Mouse (Mus musculus): ENCODE results near the gene Ubl3.

The Ubl3 gene

DNA sequence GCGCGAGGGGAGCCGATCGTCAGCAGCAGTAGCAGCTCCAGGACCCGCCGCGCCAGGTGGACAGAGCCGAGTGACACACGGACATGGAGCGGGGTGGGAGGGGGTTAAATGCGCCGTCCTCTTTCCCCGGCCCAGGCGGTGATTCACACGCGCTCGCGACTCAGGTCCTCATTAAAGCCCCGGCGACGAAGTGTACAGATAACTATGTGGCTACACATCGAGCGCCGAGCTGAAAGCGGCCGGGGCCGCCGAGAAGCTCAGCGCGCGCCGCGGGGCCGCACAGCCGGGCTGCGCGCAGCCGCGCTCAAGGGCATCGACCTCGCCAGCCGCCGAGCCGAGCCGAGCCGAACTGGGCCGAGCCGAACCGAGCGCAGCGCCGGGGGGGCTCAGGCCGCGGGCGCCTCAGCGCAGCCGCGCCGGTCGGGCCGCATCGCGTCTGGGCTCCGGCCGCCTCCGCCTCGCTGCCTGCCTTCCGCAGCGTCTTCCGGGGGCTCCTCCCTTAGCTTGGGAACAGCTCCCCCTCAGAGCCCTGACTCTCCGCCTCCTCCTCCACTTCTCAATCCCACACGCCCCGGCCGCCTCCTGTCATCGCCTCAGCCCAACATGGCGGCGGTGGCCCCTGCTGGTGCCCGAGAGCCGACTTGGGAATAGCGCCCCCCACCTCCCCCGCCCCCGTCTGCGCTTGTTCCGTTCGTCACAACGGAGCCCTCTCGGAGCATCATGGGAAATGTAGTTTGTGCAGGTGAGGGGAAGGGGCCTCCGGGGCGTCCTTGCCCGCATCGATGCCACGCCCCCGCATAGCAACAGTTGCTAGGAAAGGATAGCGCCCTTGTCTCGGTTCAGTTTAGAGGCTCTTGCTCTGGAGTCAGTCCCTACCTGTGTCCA is at the start of gene Ubl3:
TSS of gene Ubl3 (minus strand) at position 603 of the 885 bp plus-strand sequence.
- DNase-seq = peak; percentile 93

DNA sequence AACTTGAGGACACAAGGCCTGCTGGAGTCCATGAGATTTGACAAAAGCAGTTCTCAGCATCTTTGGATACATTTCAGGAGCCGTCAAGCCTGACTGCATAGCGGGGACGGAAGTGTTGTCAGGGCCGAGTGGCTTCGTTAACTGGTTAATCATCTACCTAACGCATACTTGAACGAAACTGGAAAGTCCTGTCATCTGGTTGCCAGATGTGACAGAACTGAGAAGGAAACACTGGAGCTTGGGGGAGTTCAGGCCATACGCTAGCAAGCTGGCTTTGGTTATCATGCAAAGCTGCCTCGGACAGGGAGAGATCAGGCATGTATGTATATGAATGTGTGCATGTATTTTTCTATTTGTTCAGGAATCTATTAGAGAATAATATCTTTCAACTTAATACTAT is 45.8 kb upstream of the Ubl3 start:
- no peak for DNase-seq

DNA sequence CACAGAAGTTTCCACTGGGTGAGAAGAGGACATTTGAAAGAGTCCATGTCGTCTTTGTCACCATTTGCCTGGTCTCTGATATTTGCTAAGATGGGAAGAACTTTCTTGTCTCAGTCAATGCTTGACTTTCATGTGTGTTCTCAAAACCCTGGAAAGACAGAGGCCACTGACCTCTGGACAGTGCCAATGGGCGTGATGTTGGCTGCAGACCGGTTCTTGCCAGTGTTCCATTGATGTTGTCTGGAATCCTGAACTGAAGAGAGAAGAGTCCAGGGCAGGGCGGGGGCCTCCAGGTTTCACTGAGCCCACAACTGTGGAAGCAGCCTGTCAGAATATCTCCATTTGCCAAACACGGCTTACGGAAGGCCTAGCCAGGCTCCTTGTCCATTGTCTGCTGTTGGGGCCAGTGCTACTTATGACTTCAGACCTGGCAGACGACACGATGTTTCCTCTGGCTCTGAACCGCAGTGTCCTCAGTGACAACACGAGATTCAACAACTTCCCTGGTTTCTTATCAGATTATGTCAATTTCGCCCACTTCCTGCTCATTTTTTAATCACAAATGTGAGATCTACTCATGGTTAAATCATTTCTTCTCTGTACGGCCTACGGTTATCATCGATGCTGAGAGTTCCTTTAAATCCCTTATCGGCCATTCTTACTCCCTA is 43.6 kb upstream of the Ubl3 start:
- no peak for DNase-seq

DNA sequence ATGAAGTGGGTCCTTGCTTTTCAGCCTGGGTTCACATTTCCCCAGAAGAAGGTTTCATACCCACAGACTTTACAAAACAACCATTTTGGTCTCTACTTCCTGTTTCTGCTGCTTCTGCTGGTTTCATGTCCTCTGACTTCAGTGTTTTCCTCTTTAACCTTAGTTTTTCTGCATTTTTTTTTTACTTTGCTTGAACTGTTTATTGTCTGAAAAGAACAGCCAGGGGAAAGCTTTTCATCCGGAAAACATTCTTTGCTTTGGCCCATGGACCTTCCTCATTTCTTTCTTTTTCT is 42.8 kb upstream of the Ubl3 start:
- DNase-seq = no peak

DNA sequence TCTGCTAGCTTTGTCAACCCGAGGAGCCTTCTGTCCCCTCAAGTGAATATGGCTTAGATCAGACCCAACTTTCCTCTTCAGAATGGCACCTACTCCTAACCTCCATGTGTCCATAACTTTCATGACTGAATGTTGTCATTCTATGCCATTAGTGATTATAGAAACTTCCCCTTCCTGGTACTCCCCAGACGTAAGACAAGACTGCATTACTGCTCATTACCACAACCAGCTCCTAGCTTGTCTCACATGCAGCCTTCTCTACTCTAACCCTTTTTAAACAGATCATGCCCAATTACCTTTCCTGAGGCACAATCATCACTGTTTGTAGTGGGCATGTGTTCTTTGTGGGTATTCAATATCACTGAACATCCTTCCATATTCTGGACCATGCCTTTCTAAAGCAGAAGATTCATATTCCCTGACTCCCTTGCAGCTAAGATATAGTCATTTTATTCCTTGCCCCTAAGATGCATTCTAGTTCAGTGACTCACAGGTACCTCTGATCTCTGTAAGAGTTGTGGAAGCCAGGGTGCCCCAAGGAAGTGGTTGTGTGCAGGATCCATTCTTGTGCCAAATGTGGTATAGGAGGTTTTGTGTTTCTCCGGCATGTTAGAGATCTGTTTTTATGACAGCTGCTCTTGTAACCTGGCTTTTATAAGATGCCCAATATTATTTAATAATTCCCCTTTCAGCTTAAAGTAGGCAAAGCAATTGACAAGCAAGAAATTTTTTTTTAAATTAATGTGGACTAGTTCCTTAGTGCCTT is 42.3 kb upstream of the Ubl3 start:
- DNase-seq = no peak

DNA sequence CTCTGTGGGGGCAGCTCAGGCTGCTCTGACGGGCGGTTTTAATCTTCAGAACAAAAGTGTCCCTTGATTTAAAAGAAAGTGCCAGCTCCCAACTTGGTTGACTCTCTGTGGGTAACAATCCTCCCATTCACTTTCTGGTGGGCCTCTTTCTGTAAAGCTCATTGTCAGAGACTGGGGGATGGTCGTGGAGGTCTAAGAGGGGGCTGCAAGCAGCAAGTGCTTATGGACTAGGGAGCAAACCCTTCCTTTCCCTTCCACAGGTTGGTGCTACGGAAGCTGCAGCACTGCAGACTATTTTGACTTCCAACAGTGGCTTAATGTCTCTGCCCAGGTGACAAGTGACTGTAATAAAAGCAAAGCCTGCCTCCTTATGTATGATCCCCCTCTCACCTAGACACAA is 41.0 kb upstream of the Ubl3 start:
- no peak for DNase-seq

DNA sequence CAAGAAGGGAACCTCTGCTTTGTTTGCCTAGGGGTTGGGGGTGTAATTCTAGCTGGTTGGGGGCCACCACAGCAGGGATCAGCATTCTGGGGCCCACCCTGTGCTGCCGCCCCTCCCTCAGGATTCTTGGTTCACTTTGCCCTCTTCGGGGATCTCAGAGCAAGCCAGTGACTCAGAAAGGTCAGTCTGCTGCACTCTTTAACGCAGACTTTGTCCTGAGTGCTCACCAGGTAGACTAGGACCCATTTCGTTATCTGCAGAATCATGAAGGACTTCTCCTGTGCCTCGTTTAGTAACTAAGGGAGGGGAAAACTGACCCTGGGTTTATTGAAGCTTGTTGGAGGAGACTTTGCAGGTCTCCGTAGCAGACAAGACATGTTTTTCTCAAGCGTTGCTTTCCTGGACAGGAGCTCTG is 38.9 kb upstream of the Ubl3 start:
- no peak for DNase-seq

DNA sequence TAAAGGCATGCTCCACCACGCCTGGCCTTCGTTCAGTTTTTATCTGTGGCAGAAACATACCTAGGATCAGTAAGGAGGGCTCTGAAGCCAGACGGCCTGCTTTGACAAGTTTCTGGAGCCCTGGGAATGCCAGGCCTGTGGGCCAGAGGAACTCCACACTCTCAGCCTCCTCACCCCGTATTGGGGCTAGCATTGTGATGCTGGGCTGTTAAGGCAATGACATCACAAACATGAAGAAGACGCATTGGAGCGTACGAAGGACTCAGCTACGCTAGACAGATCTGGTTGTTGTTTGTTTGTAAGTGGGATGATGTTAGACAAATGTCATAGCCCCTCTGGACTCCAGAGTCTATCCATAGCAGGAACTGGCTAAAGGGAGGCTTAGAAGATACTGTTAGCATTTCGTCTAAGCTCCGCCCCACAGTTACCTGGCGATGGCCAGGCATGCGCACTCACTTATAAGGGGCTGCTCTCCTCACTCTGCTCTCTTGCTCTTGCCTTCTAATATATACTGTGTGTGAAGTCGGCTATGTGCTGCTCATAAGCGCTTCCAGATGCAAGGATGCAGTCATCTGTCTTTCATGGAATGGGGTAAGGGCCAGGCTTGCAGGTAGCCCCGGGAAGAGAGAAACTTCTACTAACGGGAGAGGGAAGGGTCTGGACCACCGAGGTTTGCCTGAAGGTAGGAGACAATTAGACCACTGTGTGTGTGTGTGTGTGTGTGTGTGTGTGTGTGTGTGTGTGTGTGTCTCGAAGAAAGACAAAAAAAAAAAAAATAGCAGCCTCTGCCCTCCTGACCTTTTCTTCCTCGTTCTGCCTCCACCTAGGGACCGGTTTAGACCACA is 38.2 kb upstream of the Ubl3 start:
- no peak for DNase-seq

DNA sequence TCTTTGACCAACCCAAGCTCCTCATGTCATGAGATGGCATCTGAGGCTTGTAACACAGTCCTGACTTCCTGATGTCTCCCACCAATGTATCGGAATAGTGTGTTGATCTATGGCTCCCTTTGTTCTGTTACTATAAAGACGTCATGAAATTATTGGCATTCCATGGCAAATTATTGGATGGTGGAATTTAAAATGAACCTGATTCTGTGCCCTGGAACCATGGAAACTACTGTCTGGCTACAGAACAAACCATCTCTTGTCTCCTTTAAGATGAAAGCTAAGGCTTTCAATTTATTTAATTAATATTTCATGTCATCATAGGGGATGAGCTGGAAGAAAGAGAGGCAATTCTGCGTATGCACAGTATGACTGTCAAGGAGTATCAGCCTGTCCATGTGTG is 36.4 kb upstream of the Ubl3 start:
- DNase-seq = no peak

DNA sequence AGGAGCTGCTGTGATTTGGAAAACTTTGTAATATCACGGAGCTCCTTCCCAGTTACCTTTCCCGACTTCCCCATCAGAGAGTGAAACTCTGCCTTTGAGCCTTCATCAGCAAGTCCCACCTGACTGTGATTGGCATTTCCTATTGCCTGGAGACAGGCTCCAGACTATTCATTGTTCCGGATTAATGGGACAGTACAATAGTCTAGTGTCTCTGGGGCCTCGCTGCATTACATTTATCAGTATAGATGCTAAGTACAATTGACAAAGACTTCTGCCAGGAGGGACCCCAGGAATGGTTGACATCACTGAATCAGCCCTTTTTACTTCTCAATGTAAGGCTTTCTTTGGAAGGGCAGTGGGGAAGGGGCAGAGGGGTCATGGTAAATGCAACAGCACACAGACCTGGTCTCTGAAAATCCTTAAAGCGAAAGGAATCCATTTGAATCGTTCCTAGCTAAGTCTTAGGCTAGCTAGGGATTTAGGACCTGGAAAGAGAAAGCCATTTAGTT is 35.6 kb upstream of the Ubl3 start:
- no peak for DNase-seq

DNA sequence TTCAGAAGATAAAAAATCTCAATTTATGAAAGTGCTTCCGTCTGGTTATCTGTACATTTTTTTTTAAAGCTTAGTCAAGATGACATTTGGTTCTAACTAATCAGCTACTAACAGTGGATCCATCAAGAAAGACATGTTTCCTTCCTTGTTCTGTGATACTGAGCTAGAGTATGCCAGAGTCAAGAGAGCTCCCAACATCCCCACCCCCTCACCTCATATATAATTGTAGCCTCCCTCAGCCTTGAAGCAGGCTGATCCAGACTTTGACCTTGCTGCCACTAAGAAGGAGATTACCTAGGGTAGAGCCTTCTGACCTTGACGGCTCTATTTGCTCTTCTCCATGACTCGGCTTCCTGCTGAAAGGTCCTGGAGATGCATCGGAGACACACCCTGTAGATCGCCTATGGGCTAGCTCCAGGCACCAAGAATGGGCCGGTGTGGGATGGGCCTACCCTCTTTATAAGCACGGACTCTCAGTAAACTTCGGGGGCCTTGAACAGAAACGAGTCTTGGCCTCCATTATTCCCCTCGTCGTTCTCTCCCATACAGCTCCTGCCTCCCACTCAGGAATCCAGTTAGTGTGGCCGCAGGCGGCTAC is 27.9 kb upstream of the Ubl3 start:
- DNase-seq = no peak

DNA sequence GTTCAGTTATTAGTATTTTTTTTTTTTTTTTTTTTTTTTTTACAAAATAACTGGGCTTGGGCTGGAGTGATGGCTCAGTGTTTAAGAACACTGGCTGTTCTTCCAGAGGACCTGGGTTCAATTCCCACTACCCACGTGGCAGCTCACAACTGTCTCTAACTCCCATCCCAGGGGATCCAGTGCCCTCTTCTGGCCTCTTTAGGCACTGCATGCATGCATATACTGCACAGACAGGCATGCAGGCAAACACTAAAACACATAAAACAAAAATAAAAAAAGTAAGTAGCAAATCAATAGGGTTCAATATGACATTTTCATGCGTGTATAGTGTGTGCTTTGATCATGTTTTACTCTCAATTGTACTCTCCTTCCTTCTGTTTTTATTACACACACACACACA is 26.6 kb upstream of the Ubl3 start:
- DNase-seq = no peak

DNA sequence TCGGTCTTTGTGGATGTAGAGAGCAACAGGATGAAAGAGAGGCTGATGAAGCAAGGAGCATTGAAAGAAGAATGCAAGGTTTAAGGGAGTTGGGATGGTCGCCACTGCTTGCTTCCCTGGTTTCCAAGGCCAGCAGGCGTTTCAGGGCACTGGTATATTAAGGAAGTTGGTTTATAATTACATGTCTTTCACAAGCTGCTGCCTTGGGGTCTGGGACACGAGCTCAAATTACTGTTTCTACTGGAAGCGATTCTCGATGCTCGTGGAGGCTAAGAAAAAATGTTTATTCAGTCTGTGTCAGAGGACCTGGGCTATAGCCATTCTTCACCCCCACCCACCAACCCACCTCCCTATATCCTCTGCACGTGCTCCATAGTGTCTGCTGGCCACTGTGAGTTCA is 25.8 kb upstream of the Ubl3 start:
- DNase-seq = no peak

DNA sequence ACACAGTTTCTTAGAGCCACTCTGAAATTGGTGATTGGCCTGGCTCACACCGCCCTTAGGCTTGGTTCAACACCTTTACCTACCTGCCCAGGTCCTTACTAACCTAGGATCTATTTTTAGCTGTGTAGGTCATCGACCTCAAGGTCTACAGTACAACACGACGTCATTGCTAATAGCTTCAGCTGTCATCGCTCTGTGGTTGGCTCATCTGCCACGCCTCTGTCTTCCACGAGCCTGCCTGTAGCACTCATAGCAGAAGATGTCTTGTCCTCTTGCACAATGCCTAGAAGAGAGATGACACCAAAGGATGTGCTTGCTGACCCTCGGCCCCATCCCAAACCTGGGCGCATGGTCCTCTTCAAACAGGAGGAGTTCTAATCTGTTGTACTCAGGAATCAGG is 24.7 kb upstream of the Ubl3 start:
- DNase-seq = no peak

DNA sequence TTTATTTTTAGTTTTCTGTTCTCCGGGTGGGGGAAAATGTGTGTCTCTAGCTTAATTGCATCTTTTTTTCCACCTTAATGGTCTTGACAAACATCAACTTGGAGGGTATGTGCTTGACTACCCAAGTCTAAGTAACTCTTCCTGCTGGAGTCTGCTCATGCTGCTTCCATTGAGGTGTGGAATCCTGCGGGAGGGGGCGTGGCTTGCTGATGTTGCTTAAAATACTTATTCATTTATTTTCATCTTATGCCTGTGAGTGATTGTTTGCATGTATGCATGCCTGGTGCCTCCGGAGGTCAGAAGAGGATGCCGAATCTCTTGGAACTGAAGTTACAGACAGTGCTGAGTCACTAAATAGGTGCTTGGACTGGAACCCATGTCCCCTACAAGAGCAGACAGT is 22.6 kb upstream of the Ubl3 start:
- no peak for DNase-seq

DNA sequence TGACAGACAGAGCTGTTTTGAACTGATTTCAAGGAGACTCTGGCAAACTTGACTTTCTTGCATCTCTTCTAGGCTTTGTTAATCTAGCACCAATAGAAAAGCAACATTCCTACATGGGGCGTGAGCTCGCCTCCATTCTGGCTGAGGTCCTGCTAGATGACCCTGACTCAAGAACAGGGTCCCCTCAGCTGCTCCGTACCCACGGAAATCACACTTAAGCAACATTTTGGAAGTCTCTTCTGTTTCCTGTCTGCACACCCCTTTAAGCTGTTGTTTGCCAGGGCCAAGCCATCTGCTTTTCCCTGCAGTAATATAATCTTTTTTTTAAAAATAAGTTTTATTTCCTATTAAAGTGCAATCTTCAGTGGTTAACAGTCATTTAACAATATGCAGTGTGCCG is 20.1 kb upstream of the Ubl3 start:
- no peak for DNase-seq

DNA sequence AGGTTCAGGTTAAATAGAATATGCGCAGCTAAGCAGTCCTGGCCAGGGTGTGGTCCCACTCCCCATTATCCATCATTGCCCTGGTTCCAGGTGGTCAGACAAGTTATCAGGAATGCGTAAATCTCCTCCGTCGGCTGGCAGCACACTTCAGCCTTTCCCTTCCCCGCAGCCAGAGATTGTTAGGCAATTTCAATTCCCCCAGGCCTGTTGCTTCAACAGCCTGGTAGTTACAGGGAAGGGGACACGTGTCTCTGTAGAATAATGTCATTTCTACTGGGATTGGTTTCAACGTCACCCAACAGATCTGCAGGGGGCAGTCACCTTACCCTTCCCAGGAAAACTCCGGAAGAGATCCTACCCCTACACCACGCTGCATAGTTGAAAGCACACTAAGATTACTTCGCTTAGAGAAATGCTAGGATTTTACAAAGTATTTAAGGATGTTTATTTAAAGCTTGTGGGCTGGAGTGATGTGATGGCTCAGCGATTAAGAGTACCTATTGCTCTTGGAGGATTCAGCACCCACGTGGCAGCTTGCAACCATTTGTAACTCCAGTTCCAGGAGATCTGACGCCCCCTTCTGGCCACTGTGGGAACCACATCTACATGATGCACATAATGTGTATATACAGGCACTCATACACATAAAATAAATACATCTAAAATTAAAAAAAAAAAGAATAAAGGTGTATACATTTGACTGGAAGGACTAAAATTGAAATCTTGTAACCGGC is 18.1 kb upstream of the Ubl3 start:
- no peak for DNase-seq

DNA sequence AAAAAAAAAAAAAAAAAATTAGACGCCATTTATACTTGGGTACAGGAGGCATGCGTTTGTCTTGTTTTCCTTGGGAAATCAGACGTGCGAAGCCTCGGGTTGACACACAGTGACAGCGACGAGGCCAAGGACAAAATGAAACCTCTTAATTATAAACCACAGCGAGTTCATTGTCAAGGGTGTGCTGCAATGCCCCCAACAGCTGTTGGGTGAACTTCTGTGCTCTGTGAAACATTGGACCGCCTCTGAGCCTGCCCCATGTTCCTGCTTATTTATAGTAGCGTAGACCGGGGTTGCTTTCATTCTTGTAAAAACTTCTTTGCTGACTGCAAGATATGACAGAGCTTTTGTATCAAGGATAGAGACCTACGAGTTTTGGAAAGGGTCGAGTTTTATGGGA is 16.9 kb upstream of the Ubl3 start:
- DNase-seq = no peak

DNA sequence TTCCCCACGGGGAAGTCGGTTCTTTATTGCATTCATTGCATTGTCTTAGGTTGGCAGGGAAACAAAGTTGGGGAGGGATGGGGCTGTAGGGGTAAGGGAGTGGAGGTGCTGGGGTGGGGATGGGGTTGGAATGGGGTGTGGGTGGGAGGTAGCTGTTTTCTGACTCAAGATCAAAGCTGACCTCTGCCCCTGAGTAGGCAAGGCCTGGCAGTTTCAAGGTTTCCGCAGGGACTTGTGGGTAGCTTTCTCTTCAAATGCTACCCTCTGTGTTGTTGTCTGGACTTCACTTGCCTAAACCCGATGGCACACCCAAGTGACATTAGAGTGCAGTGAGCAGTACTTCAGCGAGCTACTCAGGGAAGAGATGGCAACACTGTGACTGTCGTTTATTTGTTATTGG is 13.0 kb upstream of the Ubl3 start:
- DNase-seq = no peak

DNA sequence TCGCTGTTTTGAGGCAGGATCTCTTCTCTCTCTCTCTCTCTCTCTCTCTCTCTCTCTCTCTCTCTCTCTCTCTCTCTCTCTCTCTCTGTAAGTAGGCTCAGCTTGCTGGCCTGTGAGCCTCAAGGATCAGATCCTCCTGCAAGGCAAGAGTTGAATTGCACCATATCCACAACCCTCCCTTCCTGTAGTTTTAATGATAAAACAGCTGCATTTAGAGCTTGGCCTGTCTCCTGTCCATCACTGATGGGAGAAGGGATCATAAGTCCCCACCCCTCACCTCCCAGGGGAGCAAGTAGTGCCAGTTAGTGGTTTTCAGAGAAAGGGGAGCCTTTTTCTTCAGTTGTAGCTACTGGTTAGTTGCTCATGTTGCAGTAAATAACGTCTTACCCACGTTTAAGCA is 11.5 kb upstream of the Ubl3 start:
- no peak for DNase-seq

DNA sequence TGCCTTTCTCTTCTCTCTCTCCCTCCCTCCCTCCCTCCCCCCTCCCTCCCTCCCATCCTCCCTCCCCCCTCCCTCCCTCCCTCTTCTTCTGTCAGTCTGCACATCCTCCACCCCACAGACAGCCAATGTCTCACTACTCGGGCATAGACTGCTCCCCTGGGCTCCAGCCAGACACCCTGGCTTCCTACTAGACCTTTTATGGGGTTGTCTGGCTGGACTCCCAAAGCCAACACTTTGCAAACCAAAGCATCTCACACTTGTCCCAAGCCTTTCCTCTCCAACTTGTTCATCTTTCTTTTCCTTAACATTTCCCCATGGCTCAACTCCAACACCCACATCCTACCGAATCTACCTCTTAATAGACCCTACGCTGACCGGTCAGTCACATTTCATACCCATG is 10.7 kb upstream of the Ubl3 start:
- DNase-seq = no peak

DNA sequence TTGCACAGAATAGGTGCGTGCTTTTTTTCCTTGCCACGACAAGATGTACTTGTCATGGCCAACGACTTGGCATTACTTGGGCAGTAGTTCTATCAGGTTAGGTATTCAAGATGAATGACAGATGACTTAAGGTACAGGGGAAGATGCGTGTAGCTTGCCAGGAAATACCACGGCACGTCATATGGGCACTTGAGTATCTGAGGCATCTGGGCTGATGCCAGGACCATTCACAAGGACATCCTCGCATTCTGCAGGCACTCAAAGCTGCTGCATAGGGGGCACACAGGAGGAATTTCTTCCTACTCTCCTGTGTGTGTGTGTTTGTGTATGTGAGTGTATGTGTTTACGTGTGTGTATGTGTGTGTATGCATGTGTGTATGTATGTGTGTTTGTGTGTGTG is 9.6 kb upstream of the Ubl3 start:
- DNase-seq = no peak

Data from cerebellum, adult 9-10 months (tissue).